Mouse (Mus musculus) erythroblast, embryonic 14.5 days (primary cell): ENCODE measurements around the gene Ifnar2. TPM values are rescaled to one million over a fixed set of nuclear protein-coding genes. Genes with fewer than 3 reads are reported as not detected.

ENCODE experiments used
- H3K27me3 ChIP-seq: 2 replicates; pipeline ENCODE4 v1.6.1; 2012; ENCODE audit warnings: inconsistent platforms; ENCODE audit not compliant: control insufficient read depth
- H3K36me3 ChIP-seq: 2 replicates; pipeline ENCODE4 v1.6.1; 2012; ENCODE audit warnings: mild to moderate bottlenecking, inconsistent platforms; ENCODE audit not compliant: control insufficient read depth
- H3K4me1 ChIP-seq: 2 replicates; pipeline ENCODE4 v1.6.1; 2012; ENCODE audit warnings: inconsistent platforms; ENCODE audit not compliant: control insufficient read depth
- H3K4me3 ChIP-seq: replicated peaks from 2 replicates; pipeline ENCODE3; 2012; ENCODE audit warnings: moderate library complexity, mild to moderate bottlenecking, inconsistent platforms
- H3K9me3 ChIP-seq: 2 replicates; pipeline ENCODE4 v1.6.1; 2012; ENCODE audit warnings: low read length, inconsistent platforms, mixed read lengths; ENCODE audit not compliant: control insufficient read depth
- GATA1 ChIP-seq: IDR thresholded peaks from 2 replicates; pipeline ENCODE4 v1.6.1; 2012; ENCODE audit warnings: low read length, inconsistent platforms, mixed read lengths
- TAL1 ChIP-seq: IDR thresholded peaks from 3 replicates; pipeline ENCODE4 v1.6.1; 2012; ENCODE audit warnings: low read length, inconsistent platforms, mixed read lengths
- polyA plus RNA-seq: library from polyadenylated mRNA; stranded (reverse); fragments of >175 nt; gene quantifications from 2 replicates; pipeline ENCODE4 v1.2.3, GENCODE M21; 2012

Gene Ifnar2
- polyA plus RNA-seq, 1 experiment: 7.3 TPM

DNA sequence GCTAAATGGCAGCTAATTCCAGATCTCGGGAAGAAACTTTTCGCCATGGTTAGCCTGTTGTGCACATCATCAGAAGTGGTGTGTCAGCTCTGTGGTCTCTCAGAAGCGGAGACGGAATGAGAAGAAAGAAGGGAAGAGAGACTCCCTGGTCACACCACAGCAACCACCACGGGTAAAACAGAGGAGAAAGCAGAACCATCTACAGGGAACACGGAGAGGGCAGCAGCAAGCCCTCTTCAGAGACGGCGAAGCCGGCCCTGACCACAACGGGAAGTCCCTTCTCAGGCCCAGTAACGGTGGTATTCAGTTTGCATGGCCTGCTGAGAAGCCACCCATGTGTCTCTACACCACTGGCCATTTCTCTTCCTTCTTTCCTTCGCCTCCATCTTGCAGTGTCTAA lies 17.4 kb upstream of the Ifnar2 start:
- Histone ChIP-seq H3K36me3 (peaks cover 4% of the 10 kb centered on the region), H3K4me3 (no peak overlapping the region), H3K9me3 (no peaks in the 10 kb centered on the region), H3K4me1 (peaks cover 74% of the 10 kb centered on the region), H3K27me3 (peaks cover 3% of the 10 kb centered on the region)
- TF ChIP-seq TAL1 (no peak), GATA1 (no peak)

DNA sequence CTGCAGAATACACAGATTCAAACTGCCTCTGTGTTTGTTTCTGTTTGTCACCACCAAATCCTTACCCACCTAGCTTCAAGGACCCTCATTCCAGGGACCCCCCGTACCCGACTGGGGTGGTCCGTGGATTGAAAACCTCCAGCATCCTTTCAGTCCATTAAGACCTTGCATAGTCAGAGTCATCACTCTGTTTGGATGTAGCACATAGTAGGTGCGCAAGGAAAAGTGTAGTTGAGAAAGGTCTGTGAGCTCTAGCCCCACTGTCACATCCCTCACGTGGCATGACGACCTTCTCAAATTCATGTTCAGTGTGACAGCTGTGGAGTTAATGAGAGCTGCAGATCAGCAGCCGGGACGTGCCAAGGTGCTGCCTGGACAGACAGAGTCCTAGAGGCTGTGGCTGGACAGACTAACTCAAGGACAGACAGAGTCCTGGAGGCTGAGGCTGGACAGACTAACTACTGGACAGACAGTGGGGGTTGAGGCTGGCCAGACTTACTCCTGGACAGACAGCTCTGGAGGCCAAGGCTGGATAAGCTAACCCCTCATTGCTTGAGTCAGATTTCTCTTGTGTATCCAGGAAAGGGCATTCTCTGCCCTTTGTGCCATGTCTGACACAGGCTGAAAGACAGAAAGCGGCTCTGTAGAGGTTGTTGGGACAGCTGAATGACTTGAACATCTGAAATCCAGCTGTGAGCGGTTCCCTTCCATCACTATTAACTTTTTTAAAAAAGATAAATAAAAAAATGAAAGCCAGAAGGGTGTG lies 15.6 kb upstream of the Ifnar2 start:
- Histone ChIP-seq H3K27me3 (no peaks in the 10 kb centered on the region), H3K36me3 (peaks cover 4% of the 10 kb centered on the region), H3K4me1 (peaks cover 70% of the 10 kb centered on the region), H3K9me3 (no peaks in the 10 kb centered on the region), H3K4me3 (no peak overlapping the region)
- TF ChIP-seq GATA1: no peak
- TF ChIP-seq TAL1: no peak

DNA sequence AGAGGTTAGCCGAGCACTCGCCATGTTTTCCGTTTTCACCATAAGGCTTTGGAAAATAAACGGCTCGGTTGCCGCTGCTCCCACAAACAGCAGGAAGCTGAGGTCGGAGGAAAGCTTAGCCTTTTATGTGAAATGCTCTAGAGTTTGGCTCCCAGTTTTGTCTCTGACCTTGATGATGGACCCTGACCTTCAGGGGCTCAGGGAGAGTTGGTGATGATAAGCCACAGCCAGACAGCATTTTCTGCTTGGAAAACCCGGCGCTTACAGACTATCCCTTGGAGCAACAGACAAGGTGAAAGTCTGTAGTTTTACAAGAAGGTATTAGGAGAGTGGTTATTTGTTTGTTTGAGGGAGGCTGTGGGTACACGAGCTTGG lies 15.1 kb upstream of the Ifnar2 start:
- Histone ChIP-seq H3K36me3 (peaks cover 4% of the 10 kb centered on the region), H3K4me1 (peaks cover 66% of the 10 kb centered on the region), H3K27me3 (no peaks in the 10 kb centered on the region), H3K9me3 (no peaks in the 10 kb centered on the region), H3K4me3 (no peak overlapping the region)
- TF ChIP-seq TAL1 (no peak), GATA1 (no peak)

DNA sequence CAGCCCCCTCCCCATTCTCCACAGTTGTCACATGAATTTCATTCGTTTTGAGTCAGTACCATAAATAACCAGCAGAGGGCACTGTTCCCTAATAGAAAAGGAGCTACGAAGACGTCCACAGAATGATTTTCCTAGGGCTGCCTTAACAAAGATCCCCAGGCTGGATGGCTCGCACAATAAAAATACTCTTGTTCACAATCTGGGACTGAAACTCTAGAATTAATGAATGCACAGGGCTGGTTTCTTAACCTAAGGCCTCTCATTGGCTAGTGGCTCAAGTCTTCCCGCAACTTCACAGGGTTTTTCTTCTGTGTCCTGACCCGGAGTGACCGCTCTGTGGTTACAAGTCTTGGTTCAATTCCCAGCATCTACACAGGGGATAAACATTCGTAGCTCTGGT lies 14.0 kb upstream of the Ifnar2 start:
- TF ChIP-seq TAL1: no peak
- TF ChIP-seq GATA1: no peak
- Histone ChIP-seq H3K9me3 (no peaks in the 10 kb centered on the region), H3K27me3 (no peaks in the 10 kb centered on the region), H3K36me3 (peaks cover 4% of the 10 kb centered on the region), H3K4me3 (no peak overlapping the region), H3K4me1 (peaks cover 62% of the 10 kb centered on the region)

DNA sequence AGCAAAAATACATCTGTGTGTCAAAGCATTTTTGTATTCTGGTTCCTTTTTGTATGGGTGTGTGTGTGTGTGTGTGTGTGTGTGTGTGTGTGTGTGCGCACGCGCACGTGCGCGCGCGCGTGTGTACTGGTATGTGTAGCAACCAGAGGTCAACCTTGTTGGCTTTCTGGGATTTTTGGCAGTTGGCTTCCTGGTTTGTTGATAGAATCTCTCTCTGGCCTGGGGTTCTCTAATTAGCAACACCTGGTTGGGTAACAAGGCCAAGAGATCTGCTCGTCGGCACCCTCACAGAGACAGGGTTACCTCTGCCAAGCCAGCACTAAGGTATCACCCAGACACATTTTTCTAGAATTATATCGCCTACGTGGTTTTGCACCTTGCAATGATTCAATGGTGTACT lies 13.1 kb upstream of the Ifnar2 start:
- Histone ChIP-seq H3K36me3 (no peaks in the 10 kb centered on the region), H3K9me3 (no peaks in the 10 kb centered on the region), H3K27me3 (no peaks in the 10 kb centered on the region), H3K4me3 (no peak overlapping the region), H3K4me1 (peaks cover 62% of the 10 kb centered on the region)
- no peak for TF ChIP-seq GATA1
- no peak for TF ChIP-seq TAL1

DNA sequence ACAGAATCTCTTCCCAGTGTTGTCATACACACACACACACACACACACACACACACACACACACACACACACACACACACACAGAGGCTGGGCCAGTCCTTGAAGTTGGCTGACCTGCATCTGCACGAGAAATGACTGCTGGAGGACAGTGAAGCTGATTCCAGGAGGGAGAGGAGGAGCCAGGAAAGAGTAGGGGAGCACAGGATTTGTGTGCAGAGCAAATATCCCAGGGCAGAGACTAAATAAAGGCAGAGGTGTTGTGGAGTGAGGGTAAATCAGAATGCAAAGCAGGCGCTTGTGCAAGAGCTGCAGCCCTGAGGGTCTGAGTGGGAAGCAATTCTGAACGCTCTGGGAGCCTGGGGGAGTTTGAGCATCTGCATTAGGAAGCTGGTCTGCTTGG lies 12.4 kb upstream of the Ifnar2 start:
- H3K9me3 ChIP-seq: no peaks in the 10 kb centered on the region
- TF ChIP-seq TAL1: no peak
- no peak for TF ChIP-seq GATA1
- no peak overlapping the region for H3K4me3 ChIP-seq
- H3K4me1 ChIP-seq: peaks cover 60% of the 10 kb centered on the region
- H3K27me3 ChIP-seq: no peaks in the 10 kb centered on the region
- no peaks in the 10 kb centered on the region for H3K36me3 ChIP-seq

DNA sequence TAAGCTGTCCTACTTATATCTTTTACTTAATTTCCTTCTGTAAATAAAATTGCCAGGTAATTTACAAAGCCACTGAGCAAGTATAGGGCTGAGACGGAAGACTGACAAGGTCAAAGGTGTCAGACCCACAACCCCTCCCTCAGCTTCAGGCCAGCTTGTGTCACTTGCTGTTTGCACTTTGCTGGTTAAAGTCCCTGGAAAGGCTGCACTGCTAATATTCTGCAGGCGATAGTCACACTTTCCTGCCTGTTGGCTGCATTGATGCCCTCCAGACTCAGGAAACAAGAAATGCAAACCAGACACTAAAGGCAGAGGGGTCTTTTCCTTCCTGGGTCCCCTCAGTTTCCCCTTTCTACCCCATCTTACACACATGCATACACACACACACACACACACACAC lies 10.6 kb upstream of the Ifnar2 start:
- Histone ChIP-seq H3K4me3 (no peak overlapping the region), H3K27me3 (no peaks in the 10 kb centered on the region), H3K9me3 (no peaks in the 10 kb centered on the region), H3K36me3 (no peaks in the 10 kb centered on the region), H3K4me1 (peaks cover 62% of the 10 kb centered on the region)
- TF ChIP-seq GATA1 (no peak), TAL1 (no peak)

DNA sequence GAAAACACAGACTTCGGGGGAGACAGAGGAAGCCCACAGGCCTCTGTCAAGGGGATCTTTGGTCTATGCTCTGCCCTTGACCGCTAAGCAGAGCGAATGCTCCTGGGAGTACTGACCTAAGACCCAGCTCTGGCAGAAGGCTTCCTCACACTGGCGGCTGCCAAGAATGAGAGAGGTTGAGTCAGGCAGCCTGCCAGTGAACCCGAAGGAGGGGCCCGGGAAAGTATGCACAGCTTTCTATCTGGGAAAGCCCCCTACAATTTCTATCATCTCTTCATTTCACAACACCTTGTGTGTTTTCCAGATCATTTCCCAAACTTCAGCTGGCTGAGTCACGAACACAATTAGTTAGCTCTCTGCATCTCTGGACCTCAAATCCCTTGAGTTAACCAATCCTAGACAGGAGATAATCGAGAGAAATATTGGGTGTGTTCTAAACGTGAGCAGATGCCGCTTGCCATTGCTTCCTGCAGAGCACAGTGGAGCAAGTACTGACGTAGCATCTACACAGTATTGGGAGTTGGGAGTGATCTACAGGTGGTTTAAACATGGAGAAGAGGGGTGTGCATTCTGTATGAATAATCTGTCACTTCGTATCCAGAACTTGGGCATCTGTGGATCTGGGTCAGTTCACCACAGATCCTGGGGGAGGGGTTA lies 9.8 kb upstream of the Ifnar2 start:
- Histone ChIP-seq H3K9me3 (no peaks in the 10 kb centered on the region), H3K4me1 (peaks cover 62% of the 10 kb centered on the region), H3K36me3 (no peaks in the 10 kb centered on the region), H3K27me3 (no peaks in the 10 kb centered on the region), H3K4me3 (no peak overlapping the region)
- TF ChIP-seq TAL1 (no peak), GATA1 (no peak)

DNA sequence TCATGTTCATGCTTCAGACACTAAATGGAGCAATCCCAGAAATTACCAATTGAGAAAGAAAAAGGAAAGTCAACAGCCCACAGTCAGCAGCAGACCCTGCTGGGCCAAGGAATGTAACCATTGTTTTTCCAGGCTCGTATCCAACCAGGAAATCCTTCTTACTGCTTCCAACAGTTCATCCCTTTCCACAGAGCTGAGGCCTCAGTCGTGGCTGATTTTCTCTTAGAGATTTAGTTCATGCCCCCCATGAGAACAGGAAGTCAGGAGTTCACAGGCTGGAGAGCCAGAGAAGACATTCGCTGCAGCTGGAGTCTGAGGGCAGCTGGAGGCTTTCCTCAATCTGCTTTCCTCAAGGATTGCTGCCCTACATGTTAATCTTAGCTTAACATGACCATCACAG lies 9.1 kb upstream of the Ifnar2 start:
- H3K4me3 ChIP-seq: no peak overlapping the region
- H3K9me3 ChIP-seq: no peaks in the 10 kb centered on the region
- no peak for TF ChIP-seq GATA1
- H3K27me3 ChIP-seq: no peaks in the 10 kb centered on the region
- no peaks in the 10 kb centered on the region for H3K36me3 ChIP-seq
- peaks cover 59% of the 10 kb centered on the region for H3K4me1 ChIP-seq
